Mouse (Mus musculus): ENCODE data around the gene Rassf5. TPM values are rescaled to one million over a fixed set of nuclear protein-coding genes. Genes with fewer than 3 reads are reported as not detected.

Gene Rassf5
- polyA plus RNA-seq, 1 experiment = 98.8 TPM

- 95% methylated on average over 5 of the region's 5 CpGs for WGBS
- Histone ChIP-seq H3K4me3 (ENCODE audit: control insufficient read depth, insufficient read depth, low read length) (no peak overlapping the region), H3K27ac (ENCODE audit: control insufficient read depth, insufficient read depth, low read length) (no peak overlapping the region), H3K4me1 (replicated peaks; ENCODE audit: control insufficient read depth, insufficient read depth, low read length) (peaks cover 2% of the 10 kb centered on the region), H3K27me3 (ENCODE audit: control insufficient read depth, insufficient read depth, low read length) (no peaks in the 10 kb centered on the region), H3K36me3 (ENCODE audit: control insufficient read depth, insufficient read depth, low read length) (no peaks in the 10 kb centered on the region)
- TF ChIP-seq CTCF (IDR thresholded peaks at IDR 0.05; ENCODE audit: borderline replicate concordance, control insufficient read depth, extremely low read depth, insufficient read depth, low read length, poor library complexity) (no peak), POLR2A (IDR thresholded peaks at IDR 0.05; ENCODE audit: control insufficient read depth, extremely low read depth, insufficient read depth, low read length, poor library complexity) (no peak)
- DNase-seq = no peak
Measured at GRCm38 (mm10) chr1:131286803-131287202, 41.7 kb upstream of the Rassf5 start.

GRCm38 (mm10) chr1:131284616-131285015 lies 39.6 kb upstream of the Rassf5 start:
- no peak for DNase-seq
- Histone ChIP-seq H3K4me1 (replicated peaks; ENCODE audit: control insufficient read depth, insufficient read depth, low read length) (peaks cover 14% of the 10 kb centered on the region), H3K36me3 (ENCODE audit: control insufficient read depth, insufficient read depth, low read length) (no peaks in the 10 kb centered on the region), H3K27ac (ENCODE audit: control insufficient read depth, insufficient read depth, low read length) (no peak overlapping the region), H3K27me3 (ENCODE audit: control insufficient read depth, insufficient read depth, low read length) (no peaks in the 10 kb centered on the region), H3K4me3 (ENCODE audit: control insufficient read depth, insufficient read depth, low read length) (no peak overlapping the region)
- no peak for TF ChIP-seq CTCF (IDR thresholded peaks at IDR 0.05; ENCODE audit: borderline replicate concordance, control insufficient read depth, extremely low read depth, insufficient read depth, low read length, poor library complexity)
- TF ChIP-seq POLR2A (IDR thresholded peaks at IDR 0.05; ENCODE audit: control insufficient read depth, extremely low read depth, insufficient read depth, low read length, poor library complexity) = no peak
- WGBS = 95% methylated on average over 4 of the region's 4 CpGs

- 90% methylated on average over 1 of the region's 1 CpGs for WGBS
- no peaks in the 10 kb centered on the region for H3K27me3 ChIP-seq (ENCODE audit: control insufficient read depth, insufficient read depth, low read length)
- H3K4me1 ChIP-seq (replicated peaks; ENCODE audit: control insufficient read depth, insufficient read depth, low read length) = peaks cover 17% of the 10 kb centered on the region
- H3K4me3 ChIP-seq (ENCODE audit: control insufficient read depth, insufficient read depth, low read length) = no peak overlapping the region
- no peak overlapping the region for H3K27ac ChIP-seq (ENCODE audit: control insufficient read depth, insufficient read depth, low read length)
- TF ChIP-seq CTCF (IDR thresholded peaks at IDR 0.05; ENCODE audit: borderline replicate concordance, control insufficient read depth, extremely low read depth, insufficient read depth, low read length, poor library complexity) = no peak
- no peak for TF ChIP-seq POLR2A (IDR thresholded peaks at IDR 0.05; ENCODE audit: control insufficient read depth, extremely low read depth, insufficient read depth, low read length, poor library complexity)
- DNase-seq = no peak
- no peaks in the 10 kb centered on the region for H3K36me3 ChIP-seq (ENCODE audit: control insufficient read depth, insufficient read depth, low read length)
Measured at GRCm38 (mm10) chr1:131284167-131284566, 39.1 kb upstream of the Rassf5 start.

- H3K27ac ChIP-seq (ENCODE audit: control insufficient read depth, insufficient read depth, low read length) = no peak overlapping the region
- no peak for TF ChIP-seq CTCF (IDR thresholded peaks at IDR 0.05; ENCODE audit: borderline replicate concordance, control insufficient read depth, extremely low read depth, insufficient read depth, low read length, poor library complexity)
Measured at GRCm38 (mm10) chr1:131281731-131282130, 36.7 kb upstream of the Rassf5 start.

GRCm38 (mm10) chr1:131280280-131280679 lies 35.2 kb upstream of the Rassf5 start:
- H3K27ac ChIP-seq (ENCODE audit: control insufficient read depth, insufficient read depth, low read length) = peak overlapping the region; percentile 96; the same call in 1 of the 2 replicates
- 23% methylated on average over 3 of the region's 3 CpGs for WGBS
- H3K4me1 ChIP-seq (replicated peaks; ENCODE audit: control insufficient read depth, insufficient read depth, low read length) = peaks cover 36% of the 10 kb centered on the region
- no peak overlapping the region for H3K4me3 ChIP-seq (ENCODE audit: control insufficient read depth, insufficient read depth, low read length)
- peak; percentile 47 for DNase-seq
- no peaks in the 10 kb centered on the region for H3K27me3 ChIP-seq (ENCODE audit: control insufficient read depth, insufficient read depth, low read length)
- no peaks in the 10 kb centered on the region; the same call in 1 of the 2 replicates for H3K36me3 ChIP-seq (ENCODE audit: control insufficient read depth, insufficient read depth, low read length)
- TF ChIP-seq POLR2A (IDR thresholded peaks at IDR 0.05; ENCODE audit: control insufficient read depth, extremely low read depth, insufficient read depth, low read length, poor library complexity) (no peak), CTCF (IDR thresholded peaks at IDR 0.05; ENCODE audit: borderline replicate concordance, control insufficient read depth, extremely low read depth, insufficient read depth, low read length, poor library complexity) (no peak)

More at GRCm38 (mm10) chr1:131281731-131282130, 36.7 kb upstream of the Rassf5 start:
- Histone ChIP-seq H3K4me1 (replicated peaks; ENCODE audit: control insufficient read depth, insufficient read depth, low read length) (peaks cover 33% of the 10 kb centered on the region), H3K27me3 (ENCODE audit: control insufficient read depth, insufficient read depth, low read length) (no peaks in the 10 kb centered on the region), H3K4me3 (ENCODE audit: control insufficient read depth, insufficient read depth, low read length) (no peak overlapping the region), H3K36me3 (ENCODE audit: control insufficient read depth, insufficient read depth, low read length) (no peaks in the 10 kb centered on the region)
- no peak for DNase-seq
- 88% methylated on average over 4 of the region's 4 CpGs for WGBS

- WGBS = 6% methylated on average over 4 of the region's 4 CpGs
- H3K4me1 ChIP-seq (replicated peaks; ENCODE audit: control insufficient read depth, insufficient read depth, low read length) = peaks cover 36% of the 10 kb centered on the region
- peak within 1 kb of the TSS; percentile 96 for H3K27ac ChIP-seq (ENCODE audit: control insufficient read depth, insufficient read depth, low read length)
- DNase-seq = no peak
- TF ChIP-seq POLR2A (IDR thresholded peaks at IDR 0.05; ENCODE audit: control insufficient read depth, extremely low read depth, insufficient read depth, low read length, poor library complexity) (no peak), CTCF (IDR thresholded peaks at IDR 0.05; ENCODE audit: borderline replicate concordance, control insufficient read depth, extremely low read depth, insufficient read depth, low read length, poor library complexity) (no peak)
- peak within 1 kb of the TSS; percentile 91 for H3K4me3 ChIP-seq (ENCODE audit: control insufficient read depth, insufficient read depth, low read length)
- peaks cover 5% of the 10 kb centered on the region; the same call in 1 of the 2 replicates for H3K36me3 ChIP-seq (ENCODE audit: control insufficient read depth, insufficient read depth, low read length)
- H3K27me3 ChIP-seq (ENCODE audit: control insufficient read depth, insufficient read depth, low read length) = no peaks in the 10 kb centered on the region
Measured at GRCm38 (mm10) chr1:131279456-131279776, 34.4 kb upstream of the Rassf5 start, which contains the start of gene Ikbke. Ikbke (minus strand) TSS chr1:131279606.
